Mouse (Mus musculus) limb, embryonic 10.5 days (tissue): ENCODE measurements around the gene Cpsf6. TPM values are rescaled to one million over a fixed set of nuclear protein-coding genes. Genes with fewer than 3 reads are reported as not detected.
"Not testable (repeated sequence)": the region's sequence is repeated elsewhere in the genome, so short reads cannot be mapped to it uniquely, and the experiment has no call there.

Experiments used
- DNase-seq: peaks from one replicate; pipeline ENCODE4 v3.0.0-alpha.2; 2017; ENCODE audit warnings: low spot score
- H3K27ac ChIP-seq: fragments of 300-500 bp; sonication (generic); 2 replicates; pipeline ENCODE4 v1.5.1; 2016; ENCODE audit warnings: mild to moderate bottlenecking
- H3K27me3 ChIP-seq: fragments of 300-500 bp; sonication (generic); 2 replicates; pipeline ENCODE4 v1.6.1; 2016; ENCODE audit warnings: low read depth, mild to moderate bottlenecking; ENCODE audit not compliant: poor library complexity, severe bottlenecking
- H3K36me3 ChIP-seq: fragments of 300-500 bp; sonication (generic); 2 replicates; pipeline ENCODE4 v1.6.1; 2016; ENCODE audit warnings: mild to moderate bottlenecking, moderate library complexity
- H3K4me1 ChIP-seq: fragments of 300-500 bp; sonication (generic); 2 replicates; pipeline ENCODE4 v1.6.1; 2016
- H3K4me3 ChIP-seq: fragments of 300-500 bp; sonication (generic); 2 replicates; pipeline ENCODE4 v1.5.1; 2016; ENCODE audit warnings: mild to moderate bottlenecking, moderate library complexity
- H3K9me3 ChIP-seq: fragments of 300-500 bp; sonication (generic); replicated peaks from 2 replicates; pipeline ENCODE4 v1.6.1; 2016; ENCODE audit warnings: mild to moderate bottlenecking
- WGBS: fragments of 180-500 bp; shearing (Covaris S2); methylation state at CpG from one replicate; pipeline ENCODE4 v1.1.7; 2016; 5-methylcytosine and 5-hydroxymethylcytosine counted together
- polyA plus RNA-seq: library from polyadenylated mRNA; unstranded; fragments of >200 nt; fragmentation: Nextera tagmentation; extraction: Ambion mirVana; gene quantifications from 2 replicates; pipeline ENCODE4 v1.2.1, GENCODE M21; 2016

Gene Cpsf6
- polyA plus RNA-seq, 1 experiment from 2014 or later = 235 TPM

GRCm38 (mm10) chr10:117393196-117393890 lies 13.5 kb upstream of the Cpsf6 start:
- H3K27me3 ChIP-seq = peaks cover 17% of the 10 kb centered on the region
- H3K36me3 ChIP-seq = no peaks in the 10 kb centered on the region
- peak overlapping the region; percentile 55 for H3K4me3 ChIP-seq
- peak; percentile 61 for DNase-seq
- peaks cover 26% of the 10 kb centered on the region for H3K4me1 ChIP-seq
- peak overlapping the region; percentile 70 for H3K27ac ChIP-seq
- 5% methylated on average over 26 of the region's 27 CpGs for WGBS
- no peaks in the 10 kb centered on the region for H3K9me3 ChIP-seq

- peaks cover 17% of the 10 kb centered on the region for H3K27me3 ChIP-seq
- WGBS = 11% methylated on average over 6 of the region's 6 CpGs
- no peaks in the 10 kb centered on the region for H3K36me3 ChIP-seq
- peak overlapping the region; percentile 55 for H3K4me3 ChIP-seq
- H3K27ac ChIP-seq = peak overlapping the region; percentile 70; the same call in 1 of the 2 replicates
- peaks cover 26% of the 10 kb centered on the region for H3K4me1 ChIP-seq
- DNase-seq = no peak
- H3K9me3 ChIP-seq = no peaks in the 10 kb centered on the region
Measured at GRCm38 (mm10) chr10:117392832-117393195, 13.0 kb upstream of the Cpsf6 start.

GRCm38 (mm10) chr10:117392397-117392796 lies 12.6 kb upstream of the Cpsf6 start:
- peaks cover 26% of the 10 kb centered on the region for H3K4me1 ChIP-seq
- WGBS = 100% methylated on average over 1 of the region's 1 CpGs
- peaks cover 17% of the 10 kb centered on the region for H3K27me3 ChIP-seq
- H3K27ac ChIP-seq, H3K4me3 ChIP-seq, DNase-seq, H3K9me3 ChIP-seq, H3K36me3 ChIP-seq: not testable (repeated sequence)

GRCm38 (mm10) chr10:117391801-117392200 lies 12.0 kb upstream of the Cpsf6 start:
- WGBS = 94% methylated on average over 2 of the region's 2 CpGs
- peaks cover 17% of the 10 kb centered on the region for H3K27me3 ChIP-seq
- H3K4me1 ChIP-seq = peaks cover 21% of the 10 kb centered on the region
- H3K27ac ChIP-seq = no peak overlapping the region
- DNase-seq = no peak
- no peaks in the 10 kb centered on the region for H3K9me3 ChIP-seq
- no peaks in the 10 kb centered on the region for H3K36me3 ChIP-seq
- no peak overlapping the region for H3K4me3 ChIP-seq

GRCm38 (mm10) chr10:117391057-117391456 lies 11.2 kb upstream of the Cpsf6 start:
- no peak for DNase-seq
- Histone ChIP-seq H3K27me3 (peaks cover 17% of the 10 kb centered on the region), H3K4me1 (peaks cover 16% of the 10 kb centered on the region), H3K4me3 (no peak overlapping the region), H3K9me3 (no peaks in the 10 kb centered on the region), H3K36me3 (no peaks in the 10 kb centered on the region), H3K27ac (no peak overlapping the region)
- WGBS = 32% methylated on average over 5 of the region's 5 CpGs

GRCm38 (mm10) chr10:117389904-117390875 lies 10.4 kb upstream of the Cpsf6 start:
- 55% methylated on average over 31 of the region's 31 CpGs for WGBS
- no peaks in the 10 kb centered on the region for H3K9me3 ChIP-seq
- H3K27ac ChIP-seq = no peak overlapping the region
- peaks cover 17% of the 10 kb centered on the region for H3K27me3 ChIP-seq
- DNase-seq = no peak
- H3K4me3 ChIP-seq = no peak overlapping the region
- peaks cover 16% of the 10 kb centered on the region for H3K4me1 ChIP-seq
- H3K36me3 ChIP-seq = no peaks in the 10 kb centered on the region

- H3K4me3 ChIP-seq = no peak overlapping the region
- no peaks in the 10 kb centered on the region for H3K36me3 ChIP-seq
- 60% methylated on average over 1 of the region's 1 CpGs for WGBS
Measured at GRCm38 (mm10) chr10:117389371-117389740, 9.5 kb upstream of the Cpsf6 start.

GRCm38 (mm10) chr10:117388637-117389370 lies 9.0 kb upstream of the Cpsf6 start:
- DNase-seq = no peak
- WGBS = 54% methylated on average over 2 of the region's 2 CpGs

More at GRCm38 (mm10) chr10:117389371-117389740, 9.5 kb upstream of the Cpsf6 start:
- no peaks in the 10 kb centered on the region for H3K9me3 ChIP-seq
- no peak overlapping the region for H3K27ac ChIP-seq
- no peak for DNase-seq
- H3K4me1 ChIP-seq = peaks cover 16% of the 10 kb centered on the region
- peaks cover 17% of the 10 kb centered on the region for H3K27me3 ChIP-seq

GRCm38 (mm10) chr10:117387961-117388636 lies 8.3 kb upstream of the Cpsf6 start:
- 40% methylated on average over 3 of the region's 3 CpGs for WGBS
- H3K27ac ChIP-seq = not testable (repeated sequence)

More at GRCm38 (mm10) chr10:117388637-117389370, 9.0 kb upstream of the Cpsf6 start:
- no peaks in the 10 kb centered on the region for H3K9me3 ChIP-seq
- H3K4me1 ChIP-seq = peaks cover 15% of the 10 kb centered on the region
- no peak overlapping the region for H3K27ac ChIP-seq
- H3K27me3 ChIP-seq = peaks cover 17% of the 10 kb centered on the region
- H3K4me3 ChIP-seq = no peak overlapping the region
- H3K36me3 ChIP-seq = no peaks in the 10 kb centered on the region

GRCm38 (mm10) chr10:117386981-117387380 lies 7.2 kb upstream of the Cpsf6 start:
- no peak overlapping the region for H3K4me3 ChIP-seq
- H3K4me1 ChIP-seq = peaks cover 7% of the 10 kb centered on the region; the same call in 1 of the 2 replicates
- DNase-seq = no peak
- 84% methylated on average over 6 of the region's 6 CpGs for WGBS
- H3K9me3 ChIP-seq = no peaks in the 10 kb centered on the region
- peaks cover 17% of the 10 kb centered on the region for H3K27me3 ChIP-seq
- H3K27ac ChIP-seq = no peak overlapping the region
- H3K36me3 ChIP-seq = no peaks in the 10 kb centered on the region

More at GRCm38 (mm10) chr10:117387961-117388636, 8.3 kb upstream of the Cpsf6 start:
- Histone ChIP-seq H3K4me1 (peaks cover 10% of the 10 kb centered on the region), H3K27me3 (peaks cover 17% of the 10 kb centered on the region)
- not testable (repeated sequence) for H3K36me3 ChIP-seq, H3K4me3 ChIP-seq, H3K9me3 ChIP-seq, DNase-seq

GRCm38 (mm10) chr10:117386261-117386660 lies 6.4 kb upstream of the Cpsf6 start:
- WGBS = 86% methylated on average over 1 of the region's 1 CpGs

GRCm38 (mm10) chr10:117385431-117385830 lies 5.6 kb upstream of the Cpsf6 start:
- peaks cover 9% of the 10 kb centered on the region for H3K27me3 ChIP-seq
- no peaks in the 10 kb centered on the region for H3K36me3 ChIP-seq
- no peak overlapping the region for H3K4me3 ChIP-seq
- H3K4me1 ChIP-seq = peaks cover 4% of the 10 kb centered on the region; the same call in 1 of the 2 replicates
- H3K9me3 ChIP-seq = no peaks in the 10 kb centered on the region
- DNase-seq = no peak
- no peak overlapping the region for H3K27ac ChIP-seq
- 82% methylated on average over 4 of the region's 4 CpGs for WGBS

More at GRCm38 (mm10) chr10:117386261-117386660, 6.4 kb upstream of the Cpsf6 start:
- H3K4me3 ChIP-seq = no peak overlapping the region
- peaks cover 7% of the 10 kb centered on the region; the same call in 1 of the 2 replicates for H3K4me1 ChIP-seq
- DNase-seq = no peak
- no peaks in the 10 kb centered on the region for H3K9me3 ChIP-seq
- peaks cover 17% of the 10 kb centered on the region for H3K27me3 ChIP-seq
- H3K27ac ChIP-seq = no peak overlapping the region
- no peaks in the 10 kb centered on the region for H3K36me3 ChIP-seq
